Mouse (Mus musculus): ENCODE data around the gene Dr1.

GRCm38 (mm10) chr5:108312224-108313064, 43.7 kb downstream of the Dr1 start, which contains the start of gene Pigg:
- TF ChIP-seq POLR2A (IDR thresholded peaks at IDR 0.05; ENCODE audit: borderline replicate concordance, insufficient read depth, low read length) = peak; percentile 92
- no peak for TF ChIP-seq CTCF (IDR thresholded peaks at IDR 0.05; ENCODE audit: borderline replicate concordance, insufficient read depth, low read depth, low read length)
